Mouse (Mus musculus): ENCODE data around the gene Ddx25.

Gene Ddx25

DNA sequence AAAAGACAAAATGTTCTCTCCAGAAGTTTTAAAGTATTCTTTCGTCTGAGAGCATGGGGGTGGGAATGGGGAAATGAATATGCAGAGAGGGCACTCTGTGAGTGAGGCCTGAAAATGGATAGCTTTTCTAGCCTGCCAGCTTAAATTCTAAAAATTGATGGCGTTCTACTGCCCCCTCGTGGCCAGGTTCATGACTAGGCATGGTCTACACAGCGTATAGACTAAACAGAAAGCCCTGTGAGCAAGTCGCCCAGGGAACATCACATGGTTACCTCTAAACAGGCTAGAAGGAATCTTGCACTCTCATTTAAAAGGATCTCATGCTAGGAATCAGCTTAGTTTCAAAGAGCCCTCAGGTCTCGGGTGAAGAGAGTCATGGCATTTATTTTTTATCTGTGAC lies 16.8 kb downstream of the Ddx25 start:
- DNase-seq (ENCODE audit: low read depth, low spot score), result peak; percentile 86

DNA sequence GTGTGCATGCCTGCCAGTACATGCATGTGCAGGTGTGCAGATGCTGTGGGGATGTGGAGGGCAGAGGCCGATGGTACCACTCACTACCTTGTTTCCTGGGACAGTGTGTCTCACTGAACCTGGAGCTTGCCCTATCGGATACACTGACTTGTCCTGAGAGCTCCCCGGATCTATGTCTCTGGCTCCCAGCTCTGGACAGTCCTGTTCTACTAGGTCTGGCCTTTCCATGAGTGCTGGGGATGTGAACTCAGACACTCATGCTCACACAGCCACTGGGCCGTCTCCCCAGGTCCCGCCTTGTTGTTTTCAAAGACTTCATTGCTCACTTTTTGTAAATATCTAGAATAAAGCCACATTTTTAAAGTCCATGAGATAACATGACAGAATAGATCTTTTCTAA lies 17.3 kb downstream of the Ddx25 start:
- DNase-seq (ENCODE audit: low read depth, low spot score), result no peak

DNA sequence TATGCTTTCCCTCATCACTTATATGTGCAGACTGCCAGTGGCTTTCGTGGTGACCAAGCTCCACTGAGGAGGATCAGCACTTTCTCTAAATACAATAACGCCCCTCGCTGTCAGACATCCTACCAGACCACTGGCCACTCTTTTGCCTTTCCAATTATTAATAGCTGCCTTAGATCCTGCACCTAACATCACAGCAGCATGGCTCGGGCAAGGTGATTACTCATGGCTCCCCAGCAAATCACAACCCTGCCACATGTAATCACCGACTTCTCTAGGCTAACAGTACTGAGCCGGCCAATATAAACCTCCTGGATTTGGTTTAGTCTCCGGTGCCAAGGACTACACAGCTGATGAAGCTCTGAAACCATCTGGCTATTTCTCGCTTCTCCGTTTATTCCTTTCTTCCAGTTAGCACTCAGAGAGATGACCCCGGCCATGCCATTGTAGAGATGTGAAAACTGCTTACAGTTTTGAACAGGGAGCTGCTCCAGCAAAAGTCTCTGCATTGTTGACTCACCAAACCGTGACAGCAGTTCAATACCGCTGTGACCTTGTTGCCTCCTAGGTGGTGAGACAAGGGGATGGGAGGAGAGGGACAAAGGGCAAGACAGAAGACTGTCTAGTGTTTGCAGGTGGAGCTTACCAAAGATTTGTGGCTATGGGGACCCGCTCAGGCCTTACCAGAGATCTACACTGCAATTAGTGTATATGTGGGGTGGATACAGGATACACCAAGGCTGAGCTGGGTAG lies 19.2 kb downstream of the Ddx25 start:
- no peak for DNase-seq (ENCODE audit: low read depth, low spot score)

DNA sequence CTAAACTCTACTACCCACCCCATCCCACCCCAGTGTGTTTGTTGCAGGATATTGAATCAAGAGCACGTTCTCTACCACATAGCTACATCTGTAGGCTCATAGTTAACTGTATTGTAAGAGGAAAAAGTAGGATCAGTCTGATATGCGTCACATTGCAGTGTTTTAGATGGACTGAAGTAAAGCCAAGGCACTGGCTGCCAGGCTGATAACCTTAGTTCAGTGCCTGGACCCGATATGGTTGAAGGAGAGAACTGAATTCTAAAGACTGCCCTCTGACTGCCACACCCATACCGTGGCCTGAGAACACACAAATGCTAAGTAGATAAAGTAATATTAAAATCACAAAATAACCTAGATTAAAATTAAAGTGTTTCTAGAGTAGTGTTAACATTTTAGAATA lies 22.5 kb downstream of the Ddx25 start:
- DNase-seq (ENCODE audit: low read depth, low spot score), result no peak

DNA sequence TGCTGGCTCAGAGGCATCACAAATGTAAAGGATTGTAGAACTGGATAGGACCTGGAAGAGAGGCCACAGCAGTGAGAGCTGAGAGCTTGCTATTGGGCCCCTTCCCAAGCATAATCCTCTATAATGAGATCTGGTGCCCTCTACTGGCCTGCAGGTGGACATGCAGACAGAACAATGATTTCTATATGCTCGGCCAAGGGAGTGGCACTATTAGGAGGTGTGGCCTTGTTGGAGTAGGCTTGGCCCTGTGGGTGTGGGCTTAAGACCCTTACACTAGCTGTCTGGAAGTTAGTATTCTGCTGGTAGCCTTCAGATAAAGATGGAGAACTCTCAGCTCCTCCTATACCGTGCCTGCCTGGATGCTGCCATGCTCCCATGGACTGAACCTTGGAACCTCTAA lies 23.2 kb downstream of the Ddx25 start:
- peak; percentile 71 for DNase-seq (ENCODE audit: low read depth, low spot score)

DNA sequence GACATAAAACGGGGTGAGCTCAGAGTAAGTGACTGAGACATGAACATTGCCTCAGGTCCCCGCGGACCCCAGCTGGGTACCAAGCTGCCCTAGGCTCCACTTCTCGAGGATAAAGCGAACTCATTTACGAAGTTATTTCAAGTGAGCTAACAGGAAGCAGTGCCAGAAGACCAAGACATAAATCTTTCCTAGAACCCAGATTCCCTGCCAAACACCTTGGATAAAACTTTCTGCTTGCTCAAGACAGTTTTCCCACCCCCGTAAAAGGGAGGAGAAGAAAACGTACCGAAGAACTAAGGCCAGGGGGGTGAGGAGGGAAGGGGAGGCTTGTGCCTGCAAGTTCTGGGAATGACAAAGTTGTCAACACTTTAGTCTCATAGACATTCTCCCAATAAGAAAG lies 25.1 kb downstream of the Ddx25 start:
- DNase-seq (ENCODE audit: low read depth, low spot score), result no peak

DNA sequence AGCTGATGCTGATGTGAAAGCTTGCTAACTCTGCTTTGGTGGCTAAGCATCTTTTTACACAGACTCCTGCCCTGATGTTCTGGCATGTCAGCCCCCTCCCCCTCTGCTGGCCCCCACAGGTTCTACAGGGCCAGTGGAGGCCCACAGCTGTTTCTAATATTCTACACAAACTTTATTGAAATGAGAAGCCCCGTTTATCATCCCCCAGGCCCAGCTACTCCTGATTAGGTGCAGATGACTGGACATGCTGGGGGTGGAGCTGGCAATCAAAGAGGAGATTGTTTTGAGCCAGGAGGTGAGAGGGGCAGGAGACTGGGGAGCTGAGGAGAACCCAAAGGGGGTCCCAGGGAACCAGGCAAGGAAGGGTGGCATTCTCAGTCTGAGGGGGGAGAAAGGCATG lies 28.5 kb downstream of the Ddx25 start:
- DNase-seq (ENCODE audit: low read depth, low spot score), result no peak

DNA sequence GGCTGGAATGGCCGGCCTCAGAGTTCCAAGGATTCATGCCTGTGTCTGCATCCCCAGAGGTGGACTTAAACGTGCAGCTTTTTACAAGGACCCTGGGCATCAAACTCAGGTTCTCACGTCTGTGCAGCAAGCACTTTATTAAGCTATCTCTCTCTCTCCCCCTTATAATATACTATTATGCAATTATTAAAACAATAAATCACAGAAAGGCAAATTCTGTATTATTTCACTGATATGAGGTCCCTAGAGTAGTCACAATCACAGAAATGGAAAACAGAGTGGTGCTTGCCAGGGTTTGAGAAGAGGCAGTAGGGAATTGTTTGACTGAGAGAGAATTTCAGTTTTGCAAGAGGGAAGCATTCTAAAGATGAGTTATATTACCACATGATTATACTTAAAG lies 29.2 kb downstream of the Ddx25 start:
- DNase-seq (ENCODE audit: low read depth, low spot score), result no peak

DNA sequence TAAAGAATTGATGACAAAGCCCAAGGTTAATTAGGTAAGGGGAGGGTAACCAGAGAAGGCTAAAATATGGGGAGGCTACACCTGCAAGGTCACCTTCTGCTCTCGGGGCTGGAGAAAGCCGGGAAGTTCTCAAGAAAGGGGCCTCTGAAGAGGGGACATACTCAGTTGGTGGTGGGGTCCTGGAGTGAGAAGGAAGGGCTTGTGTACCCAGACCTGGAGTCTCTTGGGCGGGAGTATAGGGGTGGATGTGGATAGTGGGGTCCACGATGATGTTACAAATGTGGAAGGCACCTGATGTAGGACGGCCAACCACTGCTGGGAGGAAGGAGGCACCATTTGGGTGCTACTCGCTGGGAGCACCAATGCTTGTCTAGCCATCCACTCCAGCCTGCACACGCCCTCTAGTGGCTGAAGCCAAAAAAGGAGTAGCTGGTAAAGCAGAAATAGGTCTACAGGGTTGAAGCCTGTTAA lies 34.4 kb downstream of the Ddx25 start:
- DNase-seq (ENCODE audit: low read depth, low spot score), result peak; percentile 83

DNA sequence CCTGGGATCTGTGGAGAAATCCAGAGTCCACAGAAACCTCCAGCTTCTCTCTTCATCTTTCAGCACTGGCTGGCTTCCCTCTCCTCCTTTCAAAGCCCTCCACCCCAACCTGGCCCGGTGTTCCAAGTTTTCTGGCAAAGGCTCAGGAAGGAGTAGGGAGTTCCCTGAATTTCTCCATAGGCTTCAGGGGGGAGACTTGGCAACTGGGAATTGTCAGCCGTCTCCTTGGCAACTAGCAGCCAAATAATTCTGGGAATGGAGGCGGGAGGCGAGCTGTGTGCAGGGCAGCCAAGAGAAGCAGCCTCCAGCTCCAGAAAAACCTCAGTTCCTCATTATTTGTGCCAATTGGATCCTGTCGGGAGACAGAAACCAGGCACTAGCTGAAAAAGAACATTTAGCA lies 34.8 kb downstream of the Ddx25 start:
- DNase-seq (ENCODE audit: low read depth, low spot score), result no peak

DNA sequence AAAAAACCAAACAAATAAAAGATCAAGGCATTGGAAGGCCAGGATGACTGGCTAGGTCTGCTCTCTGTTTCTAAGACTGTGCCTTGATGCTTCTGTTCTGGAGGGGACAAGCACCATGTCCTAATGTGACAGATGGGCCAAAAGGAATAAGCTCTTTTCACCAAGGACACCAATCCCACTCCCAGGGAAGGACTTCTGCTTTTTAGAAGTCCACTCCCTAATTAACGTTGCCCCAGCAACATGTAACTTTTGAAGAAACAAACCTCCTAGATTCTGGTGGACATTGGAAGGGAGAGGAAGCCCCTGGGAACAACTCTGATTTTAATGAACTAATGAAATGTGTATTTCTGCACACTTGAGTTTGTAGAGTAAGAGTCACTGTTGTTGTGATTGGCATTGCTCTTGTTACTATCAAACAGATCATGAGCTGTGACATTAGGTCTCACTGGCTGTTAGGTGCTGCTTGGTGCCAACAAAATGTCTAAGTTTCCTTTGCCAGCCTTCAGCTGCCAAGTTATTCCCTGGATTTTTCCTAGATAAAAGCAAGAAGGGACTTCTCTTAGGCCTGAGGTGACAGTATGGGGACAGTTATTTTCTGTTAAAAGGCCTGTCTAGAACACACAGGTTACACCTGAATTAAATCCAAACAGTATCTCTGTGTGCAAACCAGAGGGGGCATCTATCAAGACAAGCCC lies 35.4 kb downstream of the Ddx25 start:
- no peak for DNase-seq (ENCODE audit: low read depth, low spot score)

DNA sequence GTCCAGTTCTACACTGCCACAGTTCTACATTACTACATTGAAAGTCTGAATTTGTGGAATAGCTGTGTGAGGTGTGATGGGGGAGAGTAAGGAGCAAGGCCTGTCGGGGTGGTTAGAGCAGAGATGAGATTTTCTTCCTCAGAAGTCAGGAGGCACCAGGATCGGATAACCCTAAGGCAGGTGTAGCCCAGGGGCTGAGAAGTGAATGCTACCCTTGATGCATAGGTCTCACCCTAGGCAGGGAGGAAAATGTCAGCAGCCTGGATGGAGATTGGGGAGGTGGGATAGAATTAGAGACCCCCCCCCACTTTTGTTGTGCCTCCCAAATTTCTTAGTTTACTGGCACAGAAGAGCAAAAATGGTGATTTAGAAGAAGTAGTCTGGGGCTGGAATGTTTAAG lies 36.1 kb downstream of the Ddx25 start:
- no peak for DNase-seq (ENCODE audit: low read depth, low spot score)

DNA sequence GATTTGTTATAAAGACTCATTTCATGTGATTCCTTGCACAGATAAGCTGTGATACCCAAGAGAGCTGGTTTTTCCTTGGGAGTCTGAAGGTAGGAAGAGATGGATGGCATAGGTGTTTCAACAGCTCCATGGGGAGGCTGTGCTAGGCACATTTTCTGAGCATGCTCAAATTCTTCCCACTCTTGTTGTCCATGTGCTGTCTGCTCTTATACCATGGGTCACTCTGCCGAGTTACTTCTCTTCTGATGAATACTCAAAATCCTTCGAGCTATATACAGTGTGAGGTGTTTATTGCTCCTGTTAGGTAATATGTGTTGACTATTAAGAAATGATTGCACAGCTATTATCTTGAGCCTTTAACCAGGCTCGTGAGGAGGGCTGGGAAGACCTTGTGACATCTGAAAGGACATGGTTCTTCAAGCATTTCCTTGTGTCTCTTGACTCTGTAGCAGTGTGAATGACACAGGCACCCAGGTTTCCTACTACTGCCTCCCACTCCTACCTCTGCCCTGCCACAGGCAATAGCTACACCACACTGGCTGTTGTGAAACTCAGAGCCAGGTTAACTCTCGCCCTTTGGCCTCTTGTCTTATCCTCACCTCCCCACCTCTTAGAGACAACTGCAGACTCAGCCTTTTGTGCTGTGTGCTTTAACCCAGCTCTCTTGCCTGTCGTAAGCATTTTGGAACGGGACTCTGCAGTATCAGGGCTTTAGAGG lies 37.5 kb downstream of the Ddx25 start:
- DNase-seq (ENCODE audit: low read depth, low spot score), result no peak

DNA sequence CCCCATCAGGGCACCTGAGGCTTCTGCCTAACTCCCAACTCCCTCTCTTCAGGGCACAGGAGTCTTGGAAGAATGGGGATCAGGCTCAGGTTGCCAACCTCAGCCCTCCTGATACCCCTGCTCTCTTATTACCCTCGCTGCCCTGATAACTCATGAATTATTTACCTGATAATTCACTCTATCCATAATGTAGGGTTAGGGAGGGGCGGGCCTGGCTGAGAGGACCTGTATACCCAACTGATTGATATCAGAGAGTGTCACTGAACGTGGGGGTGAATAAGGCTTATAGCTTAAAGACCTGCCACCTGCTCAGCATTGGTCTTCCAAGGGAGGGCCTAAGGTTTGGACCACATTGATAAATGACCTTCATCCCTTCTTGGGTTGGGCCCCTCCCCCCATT lies 40.2 kb downstream of the Ddx25 start, which contains the start of gene Gm1113:
Gene Gm1113, minus strand, starts transcription at position 101 of the 400 bp plus-strand sequence.
- DNase-seq (ENCODE audit: low read depth, low spot score), result no peak

DNA sequence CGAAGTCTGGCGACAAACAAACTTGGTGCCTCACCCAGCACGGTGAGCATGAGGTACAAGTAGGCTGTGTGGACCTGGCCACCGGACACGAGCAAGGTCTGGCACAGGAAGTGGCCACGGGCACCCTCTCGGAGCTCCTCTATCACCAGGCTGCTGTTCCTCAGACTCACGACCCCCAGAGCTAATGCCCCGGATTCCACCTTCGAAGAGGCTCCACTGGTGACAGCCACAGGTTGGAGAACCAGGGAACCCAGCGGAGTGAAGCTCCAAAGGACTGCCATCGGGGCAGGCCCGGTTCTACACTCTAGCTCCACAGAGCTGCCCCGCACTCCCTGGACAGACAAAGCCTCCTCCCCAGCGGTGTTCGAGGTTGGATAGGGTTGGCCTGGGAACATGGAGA lies 41.6 kb downstream of the Ddx25 start:
- DNase-seq (ENCODE audit: low read depth, low spot score), result no peak

DNA sequence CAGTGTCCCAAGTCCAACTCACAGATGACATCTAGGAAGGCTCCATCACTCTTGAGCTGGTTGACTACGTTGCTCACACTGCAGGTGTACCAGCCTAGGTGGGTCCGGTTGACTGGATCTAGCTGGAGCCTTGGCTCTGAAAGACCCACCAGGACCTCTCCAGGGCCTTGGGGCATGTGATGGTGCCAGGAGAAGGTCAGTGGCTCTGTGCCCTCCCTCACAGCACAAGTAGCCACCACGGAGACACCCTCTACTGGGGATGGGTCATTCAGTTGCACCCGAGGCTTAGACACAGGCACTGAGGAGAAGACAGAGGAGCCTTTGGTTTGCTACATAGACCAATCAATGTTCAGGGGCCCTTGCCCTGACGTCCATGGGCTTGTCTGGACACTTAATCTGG lies 42.1 kb downstream of the Ddx25 start:
- no peak for DNase-seq (ENCODE audit: low read depth, low spot score)

DNA sequence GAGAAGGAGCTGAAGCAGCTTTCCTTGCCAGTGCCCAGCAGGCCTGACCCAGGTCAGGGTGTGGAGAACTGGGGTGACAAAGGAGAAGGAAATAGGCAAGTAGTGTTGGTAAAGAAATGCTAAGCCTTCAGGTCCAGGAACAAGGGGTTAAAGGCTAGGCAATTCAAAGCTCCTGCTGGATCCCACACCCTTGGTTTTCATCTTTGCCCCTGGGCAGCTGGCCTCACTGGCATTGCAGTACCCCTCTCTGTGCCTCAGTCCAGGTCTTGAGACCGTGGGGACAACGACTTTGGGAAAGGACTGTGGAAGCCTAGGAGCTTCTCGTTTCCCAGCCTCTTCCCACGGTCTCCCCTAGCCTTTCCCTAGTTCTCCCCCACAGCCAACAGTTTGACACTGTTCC lies 44.4 kb downstream of the Ddx25 start:
- DNase-seq (ENCODE audit: low read depth, low spot score), result no peak

DNA sequence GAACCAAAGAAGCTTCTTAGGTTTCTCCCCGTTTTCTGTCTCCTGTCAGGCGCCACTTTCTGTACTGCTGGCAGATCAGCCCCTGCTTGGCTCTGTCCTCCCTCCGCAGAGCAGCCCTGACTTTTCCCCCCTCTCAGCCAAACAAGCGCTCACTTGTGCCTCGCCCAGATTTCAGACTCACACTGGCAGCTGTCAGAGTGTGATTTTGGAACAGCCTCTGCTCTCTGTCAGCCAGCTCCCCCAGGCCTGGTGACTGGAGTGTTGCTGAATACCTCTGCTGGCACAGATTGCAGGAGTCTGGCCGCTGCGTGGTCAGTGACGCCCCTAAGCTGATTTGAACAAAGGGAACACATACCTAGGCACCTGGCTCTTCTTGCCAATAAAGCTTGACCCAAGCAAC lies 50.1 kb downstream of the Ddx25 start:
- no peak for DNase-seq (ENCODE audit: low read depth, low spot score)

DNA sequence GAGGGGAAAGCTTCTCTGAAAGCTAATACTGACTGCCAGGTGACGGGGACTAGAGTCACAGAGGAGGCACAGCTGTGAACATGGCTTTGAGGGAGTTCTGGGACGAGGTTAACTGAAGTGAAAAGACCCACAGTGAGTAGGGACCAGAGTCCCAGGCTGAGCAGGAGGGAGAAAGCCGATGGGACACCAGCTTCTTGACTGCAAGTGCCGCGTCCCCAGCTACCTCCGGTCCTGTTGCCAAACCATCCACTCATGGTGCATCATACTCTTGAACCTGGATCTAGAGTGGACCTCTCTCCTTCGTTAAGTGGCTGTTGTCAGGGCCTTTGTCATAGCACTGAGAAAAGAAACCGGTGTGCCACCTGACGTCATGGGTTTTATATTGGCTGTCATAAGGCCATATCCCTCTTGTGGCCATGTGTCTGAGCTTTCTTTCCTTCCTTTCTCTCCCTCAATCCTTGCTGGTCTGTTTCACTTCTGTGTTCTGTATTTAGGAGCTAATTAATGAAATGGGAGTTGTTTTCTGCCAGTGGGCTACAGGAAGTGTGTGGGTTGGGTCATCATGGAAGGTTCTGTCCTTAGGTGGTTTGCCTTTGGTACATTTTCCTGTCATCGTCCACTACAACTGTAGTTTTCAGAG lies 55.8 kb downstream of the Ddx25 start:
- no peak for DNase-seq (ENCODE audit: low read depth, low spot score)

DNA sequence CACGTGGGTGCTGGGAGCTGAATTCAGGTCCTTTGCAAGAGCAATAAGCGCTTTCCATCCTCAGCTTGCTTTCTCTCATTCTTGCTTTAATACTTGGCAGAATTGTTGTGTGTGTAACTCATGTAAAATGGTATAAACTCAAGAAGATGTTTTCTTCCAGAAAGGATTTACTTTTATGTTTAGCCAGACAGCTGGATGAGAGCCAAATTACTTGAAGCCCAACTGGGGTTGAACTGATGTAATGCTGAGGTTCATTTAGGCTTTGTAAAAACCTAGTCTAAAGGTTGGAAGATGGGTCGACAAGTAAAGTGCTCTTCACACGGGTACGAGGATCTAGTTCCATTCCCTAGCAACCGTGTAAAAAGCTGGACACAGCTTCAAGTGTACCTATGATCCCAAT lies 58.4 kb downstream of the Ddx25 start:
- DNase-seq (ENCODE audit: low read depth, low spot score), result no peak

DNA sequence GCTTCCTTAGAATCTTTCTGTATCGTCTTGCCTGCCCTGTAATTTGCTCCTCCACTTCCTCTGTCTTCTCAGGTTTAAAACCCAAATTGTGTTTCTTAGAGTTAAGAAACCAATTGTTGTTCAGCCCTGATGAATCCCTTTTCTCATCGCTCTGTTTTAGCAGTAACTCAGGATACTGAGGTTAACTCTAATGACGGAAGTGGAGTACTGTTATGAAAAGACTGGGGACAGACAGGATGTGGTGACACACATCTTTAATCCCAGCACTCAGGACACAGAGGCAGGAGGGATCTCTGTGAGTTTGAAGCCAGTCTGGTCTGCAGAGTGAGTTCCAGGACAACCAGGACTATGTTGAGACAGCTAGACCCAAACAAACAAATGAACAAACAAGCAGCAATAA lies 62.9 kb downstream of the Ddx25 start:
- DNase-seq (ENCODE audit: low read depth, low spot score), result peak; percentile 58

DNA sequence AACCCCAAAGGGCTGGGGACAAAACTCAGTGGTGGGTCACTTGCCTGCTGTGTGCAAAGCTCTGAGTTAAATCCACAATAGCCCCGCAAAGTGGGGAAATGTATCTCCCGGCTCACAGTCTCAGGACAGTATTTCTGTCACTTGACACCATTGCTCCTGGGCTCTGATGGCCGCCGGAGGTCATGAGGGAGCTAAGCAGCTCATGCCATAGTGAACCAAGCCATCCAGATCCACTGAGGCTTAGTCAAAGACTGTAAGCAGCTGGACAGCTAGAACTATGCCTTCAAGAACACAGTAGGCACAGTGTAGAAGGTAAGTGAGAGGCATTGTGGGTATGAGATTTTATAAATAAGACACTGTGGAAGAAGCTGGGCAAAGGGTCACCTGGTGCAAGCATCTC lies 63.4 kb downstream of the Ddx25 start:
- no peak for DNase-seq (ENCODE audit: low read depth, low spot score)

Measured in CD4-positive, CD25-positive, alpha-beta regulatory T cell, adult 2 months (primary cell).